Mouse (Mus musculus): ENCODE results near the gene Pom121.
"Not testable (repeated sequence)": the region's sequence is repeated elsewhere in the genome, so short reads cannot be mapped to it uniquely, and the experiment has no call there.

The Pom121 gene

DNA sequence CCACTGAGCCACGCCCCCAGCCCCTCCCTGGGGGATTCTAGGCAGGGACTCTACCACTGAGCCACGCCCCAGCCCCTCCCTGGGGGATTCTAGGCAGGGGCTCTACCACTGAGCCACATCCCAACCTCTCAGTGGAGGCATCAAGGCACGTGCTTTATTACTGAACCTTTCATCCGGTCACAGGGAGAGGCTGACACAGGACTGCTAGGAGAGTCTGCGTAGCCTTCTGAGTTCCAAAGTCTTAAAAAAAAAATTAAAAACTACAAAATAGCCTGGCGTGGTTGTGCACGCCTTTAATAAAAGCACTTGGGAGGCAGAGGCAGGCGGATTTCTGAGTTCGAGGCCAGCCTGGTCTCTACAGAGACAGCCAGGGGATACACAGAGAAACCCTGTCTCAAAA, 25.1 kb downstream of the Pom121 start:
- not testable (repeated sequence) for DNase-seq (ENCODE audit: low read depth, low spot score)

DNA sequence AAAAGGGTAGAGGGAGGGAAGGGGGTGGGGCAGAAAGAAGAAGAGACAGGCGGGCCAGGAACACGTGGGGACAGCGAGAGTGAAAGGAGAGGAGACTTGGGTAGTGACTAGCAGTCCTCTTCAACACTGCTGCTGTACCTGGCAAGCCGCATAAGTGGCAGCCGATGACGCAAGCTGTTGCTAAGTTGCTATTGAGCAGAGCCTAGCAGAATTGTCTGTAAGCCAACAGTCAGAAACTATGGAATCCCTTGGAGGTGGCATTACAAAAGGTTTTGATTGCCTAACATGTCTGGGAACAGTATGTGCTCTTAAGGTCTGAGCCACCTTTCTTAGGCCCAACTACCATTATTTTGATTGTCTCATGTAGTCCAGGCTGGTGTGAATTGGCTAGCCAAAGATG, 26.0 kb downstream of the Pom121 start:
- DNase-seq (ENCODE audit: low read depth, low spot score): no peak

DNA sequence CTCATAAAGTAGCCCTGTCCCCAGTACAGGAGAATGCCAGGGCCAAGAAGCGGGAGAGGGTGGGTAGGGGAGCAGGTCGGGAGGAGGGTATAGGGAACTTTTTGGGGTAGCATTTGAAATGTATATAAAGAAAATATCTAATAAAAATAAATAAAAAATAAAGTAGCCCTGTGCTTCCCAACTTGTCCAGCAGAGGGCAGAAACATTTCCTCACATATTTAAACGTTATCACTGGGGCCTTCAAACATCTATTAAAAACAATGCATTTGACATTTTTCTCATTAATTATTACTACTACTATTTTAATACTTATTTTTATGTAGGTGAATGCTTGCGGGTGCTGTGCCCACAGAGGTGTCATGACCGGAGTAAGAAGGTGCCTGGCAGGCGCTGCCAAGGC, 26.5 kb downstream of the Pom121 start:
- no peak for DNase-seq (ENCODE audit: low read depth, low spot score)

DNA sequence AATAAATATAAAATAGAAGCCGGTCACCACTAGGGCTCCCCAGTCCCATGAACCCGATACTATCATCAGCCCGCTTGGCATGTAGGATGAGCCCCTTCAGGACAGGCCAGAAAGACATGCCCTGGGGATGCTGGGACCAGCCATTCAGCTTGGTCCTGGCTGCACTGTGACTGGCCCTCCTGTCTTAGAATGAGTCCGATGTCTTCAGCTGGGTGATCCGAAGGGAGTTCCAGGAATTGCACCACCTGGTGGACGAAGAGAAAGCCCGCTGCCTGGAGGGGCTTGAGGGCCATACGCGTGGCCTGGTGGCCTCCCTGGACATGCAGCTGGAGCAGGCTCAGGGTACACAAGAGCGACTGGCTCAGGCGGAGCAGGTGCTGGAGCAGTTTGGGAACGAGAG, 30.8 kb downstream of the Pom121 start:
- peak; percentile 35 for DNase-seq (ENCODE audit: low read depth, low spot score)

DNA sequence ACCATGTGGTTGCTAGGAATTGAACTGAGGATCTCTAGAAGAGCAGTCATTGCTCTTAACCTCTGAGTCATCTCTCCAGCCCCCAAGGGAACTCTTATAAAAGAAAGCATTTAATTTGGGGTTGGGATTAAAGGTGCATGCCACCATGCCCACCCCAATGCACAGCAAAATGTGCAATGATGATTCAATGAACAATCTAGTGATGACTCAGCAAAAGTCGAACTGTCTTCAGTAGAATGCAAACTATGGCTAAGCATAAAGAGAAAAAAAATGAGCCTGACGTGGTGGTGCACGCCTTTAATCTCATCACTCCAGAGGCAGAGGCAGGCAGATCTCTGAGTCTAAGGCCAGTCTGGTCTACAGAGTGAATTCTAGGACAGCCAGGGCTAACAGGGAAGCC, 31.8 kb downstream of the Pom121 start:
- DNase-seq (ENCODE audit: low read depth, low spot score): no peak

DNA sequence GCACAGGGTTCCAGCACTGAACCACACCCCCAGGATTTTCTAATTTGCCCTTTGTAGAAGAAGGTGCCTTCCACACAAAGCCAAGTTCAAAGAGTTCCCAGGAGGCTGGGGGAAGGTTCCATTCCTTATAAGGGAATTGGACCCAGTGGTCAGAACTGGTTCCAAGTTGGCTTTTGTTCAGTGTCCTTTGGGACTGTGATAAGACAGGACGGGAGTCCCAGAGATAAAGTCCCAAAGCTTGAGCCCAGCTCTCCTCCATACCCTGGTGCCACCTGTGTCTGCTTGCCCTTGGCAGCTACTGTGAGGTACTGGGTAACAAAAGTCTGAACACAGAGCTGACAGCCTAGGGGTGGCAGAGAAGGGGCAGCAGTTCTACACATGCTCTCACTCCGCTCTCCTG, 34.6 kb downstream of the Pom121 start:
- no peak for DNase-seq (ENCODE audit: low read depth, low spot score)

DNA sequence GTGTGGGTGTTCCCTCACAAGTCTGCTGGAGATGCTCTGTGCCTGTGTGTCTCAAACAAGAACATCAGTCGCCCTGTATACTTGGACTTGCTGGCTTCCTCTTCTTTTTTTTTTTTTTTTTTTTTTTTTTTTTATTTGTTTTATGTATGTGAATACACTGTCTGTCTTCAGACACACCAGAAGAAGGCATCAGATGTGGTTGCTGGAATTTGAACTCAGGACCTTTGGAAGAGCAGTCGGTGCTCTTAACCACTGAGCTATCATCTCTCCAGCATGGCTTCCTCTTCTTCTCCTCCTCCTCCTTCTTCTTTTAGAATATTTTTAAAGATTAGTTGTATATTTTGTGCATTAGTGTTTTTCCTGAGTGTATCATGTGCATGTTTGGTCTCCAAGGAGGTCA, 36.8 kb downstream of the Pom121 start:
- no peak for DNase-seq (ENCODE audit: low read depth, low spot score)

DNA sequence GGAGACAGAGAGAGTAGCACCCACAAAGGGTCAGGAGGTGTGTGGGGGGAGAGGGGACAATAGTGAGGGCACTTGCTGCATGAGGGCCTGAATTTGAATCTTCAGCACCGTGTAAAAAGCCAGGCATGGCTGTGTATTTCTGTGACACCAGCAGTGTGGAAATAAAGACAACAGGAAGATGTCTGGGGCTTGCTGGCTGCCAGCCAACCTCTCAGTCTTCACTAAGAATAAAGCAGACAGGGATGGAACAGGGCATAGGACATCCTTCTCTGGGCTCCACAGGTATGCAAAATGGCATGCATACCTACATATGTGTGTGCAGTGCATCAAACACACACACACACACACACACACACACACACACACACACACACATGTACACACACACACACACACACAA, 38.3 kb downstream of the Pom121 start:
- no peak for DNase-seq (ENCODE audit: low read depth, low spot score)

DNA sequence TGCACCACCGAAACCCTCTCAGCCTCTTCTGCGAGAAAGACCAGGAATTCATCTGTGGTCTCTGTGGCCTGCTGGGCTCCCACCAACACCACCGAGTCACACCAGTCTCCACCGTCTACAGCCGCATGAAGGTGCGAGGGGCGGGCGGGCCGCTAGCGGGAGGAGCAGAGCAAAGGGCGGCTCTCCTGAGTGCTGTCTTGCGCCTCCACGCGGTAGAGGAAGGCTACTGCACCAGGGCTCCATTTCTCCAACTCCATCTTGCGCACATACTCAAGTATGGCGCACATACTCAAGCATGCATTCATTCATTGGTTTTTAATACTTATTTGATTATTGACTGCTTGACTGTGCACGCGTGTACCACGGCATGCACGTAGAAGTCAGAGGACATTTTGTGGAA, 40.8 kb downstream of the Pom121 start:
- DNase-seq (ENCODE audit: low read depth, low spot score): no peak

DNA sequence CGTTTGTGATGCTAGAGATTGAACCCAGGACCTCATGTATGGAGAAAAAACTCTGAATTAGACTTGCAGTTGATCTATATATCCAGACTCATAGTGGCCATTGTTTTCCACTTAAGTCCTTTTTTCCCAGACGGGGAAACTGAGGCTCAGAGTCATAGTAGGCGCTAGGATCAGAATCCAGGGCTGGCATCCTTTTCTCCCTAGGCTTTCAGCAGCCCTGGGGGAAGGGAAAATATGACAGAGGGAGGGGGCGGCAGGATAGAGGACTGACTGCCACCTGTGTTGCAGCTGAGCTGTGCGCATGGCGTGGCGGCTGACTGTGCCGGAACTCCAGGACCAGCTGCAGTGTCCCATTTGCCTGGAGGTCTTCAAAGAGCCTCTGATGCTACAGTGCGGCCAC, 41.4 kb downstream of the Pom121 start, which contains the start of gene Trim50:
Gene Trim50, plus strand, starts transcription at position 301 of the 400 bp plus-strand sequence.
- DNase-seq (ENCODE audit: low read depth, low spot score): no peak

DNA sequence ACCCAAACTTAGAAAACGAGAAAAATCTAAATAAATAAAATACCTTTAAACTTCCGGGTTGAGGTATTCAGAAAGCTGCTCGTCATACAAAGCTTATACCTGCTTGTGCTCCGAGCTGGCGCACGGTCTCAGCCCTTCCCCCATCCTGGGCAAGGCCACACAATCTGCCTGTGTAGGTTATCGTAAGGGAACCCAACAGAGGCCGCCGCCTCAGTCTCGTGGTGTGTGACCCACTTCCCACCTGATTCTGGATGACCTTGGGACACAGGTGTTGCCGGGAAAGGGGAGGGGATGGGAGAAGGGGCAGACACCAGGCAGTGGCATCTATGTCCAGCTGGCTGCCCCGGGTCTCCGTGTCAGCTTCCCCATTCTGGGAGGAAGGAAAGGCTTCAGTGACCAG, 42.7 kb downstream of the Pom121 start:
- DNase-seq (ENCODE audit: low read depth, low spot score): no peak

DNA sequence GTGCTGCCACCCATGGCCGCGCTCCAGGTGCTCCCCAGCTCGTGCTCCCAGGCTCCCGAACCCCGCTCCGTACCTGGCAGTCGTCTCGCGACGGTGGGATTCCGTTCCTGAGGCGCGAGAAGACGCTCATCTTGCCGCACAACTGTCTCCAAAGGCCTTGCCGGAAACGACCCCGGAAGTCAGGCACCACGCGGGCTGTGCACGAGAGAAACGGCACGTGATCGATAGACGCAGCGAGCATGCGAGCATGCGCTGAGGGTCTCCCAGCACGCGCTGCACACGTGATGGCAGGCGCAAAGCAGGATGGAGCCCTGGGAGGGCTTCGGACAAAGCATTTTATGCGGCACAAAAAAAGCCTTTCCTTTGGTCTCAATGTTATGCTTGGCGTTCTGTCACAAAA, 44.5 kb downstream of the Pom121 start, which contains the start of gene Fkbp6:
Gene Fkbp6, minus strand, starts transcription at position 183 of the 400 bp plus-strand sequence.
- no peak for DNase-seq (ENCODE audit: low read depth, low spot score)

DNA sequence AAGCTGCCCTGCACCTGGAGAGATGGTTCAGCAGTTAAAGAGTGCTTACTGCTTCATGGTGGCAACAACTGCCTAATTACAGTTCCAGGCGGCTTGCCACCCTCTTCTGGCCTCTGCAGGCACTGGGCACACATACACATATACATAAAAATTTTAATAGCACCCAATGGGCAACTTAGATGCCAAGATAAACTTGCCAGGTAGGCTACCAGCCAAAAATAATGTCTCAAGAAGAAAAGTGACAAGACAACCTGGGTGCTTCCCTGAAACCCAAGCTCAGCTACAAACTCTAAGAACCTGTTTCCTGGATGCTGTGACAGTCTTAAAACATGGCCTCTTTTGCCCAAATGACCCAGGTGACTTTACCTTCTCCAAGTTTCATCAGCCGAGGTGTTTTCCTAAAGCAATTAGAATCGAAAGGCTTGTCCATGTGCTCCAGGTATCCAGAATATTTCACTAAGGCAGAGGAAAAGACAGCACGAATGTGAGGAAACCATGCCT, 46.8 kb downstream of the Pom121 start:
- DNase-seq (ENCODE audit: low read depth, low spot score): no peak

DNA sequence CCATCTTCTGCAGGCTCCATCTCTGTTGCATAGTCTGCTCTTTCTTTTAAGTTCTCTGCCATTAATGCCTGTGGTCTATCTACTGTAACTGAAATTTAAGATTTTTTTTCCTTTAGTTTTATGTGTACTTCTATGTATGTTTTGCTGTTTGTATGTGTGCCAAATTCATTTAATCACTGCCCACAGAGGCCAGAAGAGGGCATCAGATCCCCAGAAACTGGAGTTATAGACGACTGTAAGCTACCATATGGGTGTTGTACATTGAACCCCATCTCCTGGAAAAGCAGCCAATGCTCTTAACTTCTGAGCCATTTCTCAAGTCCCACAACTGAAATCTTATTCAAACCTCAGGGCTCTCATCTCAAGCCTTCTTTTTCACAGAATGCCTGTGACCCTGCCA, 47.9 kb downstream of the Pom121 start:
- DNase-seq (ENCODE audit: low read depth, low spot score): no peak

DNA sequence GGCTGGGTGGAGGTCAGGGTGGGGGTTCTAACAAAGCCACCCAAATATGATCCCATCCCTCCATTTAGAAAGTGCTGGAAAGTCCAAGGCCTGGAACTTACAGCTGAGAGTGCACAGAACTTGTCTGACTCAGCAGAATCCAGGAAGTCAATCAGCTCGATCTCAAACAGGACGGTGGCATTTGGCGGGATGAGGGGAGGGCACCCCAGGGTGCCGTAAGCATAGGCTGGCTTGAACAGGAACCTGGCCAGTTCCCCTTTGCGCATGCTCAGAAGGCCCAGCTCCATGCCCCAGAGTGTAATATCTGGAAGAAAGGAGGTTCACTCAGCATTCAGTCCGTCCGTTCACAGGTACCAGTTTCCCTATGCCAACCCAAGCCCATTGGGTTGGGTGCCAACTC, 48.4 kb downstream of the Pom121 start:
- no peak for DNase-seq (ENCODE audit: low read depth, low spot score)

DNA sequence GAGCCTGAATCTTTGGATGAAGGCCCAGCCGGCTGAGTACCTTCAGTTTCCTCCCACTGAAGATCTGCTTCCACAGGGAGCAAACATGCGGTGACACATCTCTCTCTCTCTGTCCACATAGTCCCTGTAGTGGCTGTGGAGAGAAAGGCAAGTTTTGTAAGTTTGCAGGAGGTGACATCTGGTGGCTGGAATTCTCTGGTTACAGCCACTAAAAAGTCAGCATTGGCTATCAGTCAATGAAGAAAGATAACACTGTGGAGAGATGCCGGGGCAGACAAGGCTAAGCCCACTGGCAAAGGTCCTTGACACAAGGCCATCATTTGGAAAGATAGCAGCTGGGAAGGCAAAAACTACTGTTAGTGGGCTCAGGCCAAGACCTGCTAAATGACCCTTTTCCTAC, 56.8 kb downstream of the Pom121 start:
- DNase-seq (ENCODE audit: low read depth, low spot score): peak; percentile 24

DNA sequence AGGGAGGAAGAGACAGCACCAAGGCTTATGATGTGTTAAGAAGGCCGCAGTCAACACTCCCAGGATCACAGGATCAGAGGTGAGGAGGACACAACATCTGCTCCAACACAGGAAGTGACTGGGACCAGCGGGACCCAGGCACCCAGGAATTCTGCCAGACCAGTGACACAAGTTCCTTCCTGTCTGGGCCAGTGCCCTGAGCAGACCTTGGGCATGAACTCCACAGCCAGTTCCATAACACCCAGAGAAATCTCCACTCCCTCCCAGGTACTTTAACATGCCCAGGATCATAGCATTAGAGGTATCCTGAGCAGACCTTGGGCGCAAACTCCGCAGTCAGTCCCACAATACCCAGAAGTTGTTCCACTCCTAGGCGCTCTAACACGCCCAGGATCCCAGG, 63.2 kb downstream of the Pom121 start:
- DNase-seq (ENCODE audit: low read depth, low spot score): no peak

DNA sequence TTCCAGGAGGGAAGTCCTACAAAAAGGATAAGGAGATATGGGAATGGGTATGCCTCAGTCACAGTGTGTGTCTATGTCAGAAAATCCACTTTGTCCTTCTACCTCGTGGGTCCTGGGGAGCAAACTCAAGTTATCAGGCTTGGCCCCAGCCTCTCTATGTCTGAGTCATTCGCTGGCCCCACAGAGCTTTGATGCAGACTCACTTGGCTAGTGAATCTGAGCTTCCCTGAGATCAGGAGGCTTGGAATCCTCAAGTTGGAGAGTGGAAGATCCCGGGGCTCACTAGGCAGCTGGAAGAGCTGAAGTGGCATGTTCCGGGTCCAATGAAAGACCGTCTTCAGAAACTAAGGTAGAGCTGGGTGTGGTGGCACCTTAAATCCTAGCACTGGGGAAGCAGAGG, 64.1 kb downstream of the Pom121 start:
- no peak for DNase-seq (ENCODE audit: low read depth, low spot score)

DNA sequence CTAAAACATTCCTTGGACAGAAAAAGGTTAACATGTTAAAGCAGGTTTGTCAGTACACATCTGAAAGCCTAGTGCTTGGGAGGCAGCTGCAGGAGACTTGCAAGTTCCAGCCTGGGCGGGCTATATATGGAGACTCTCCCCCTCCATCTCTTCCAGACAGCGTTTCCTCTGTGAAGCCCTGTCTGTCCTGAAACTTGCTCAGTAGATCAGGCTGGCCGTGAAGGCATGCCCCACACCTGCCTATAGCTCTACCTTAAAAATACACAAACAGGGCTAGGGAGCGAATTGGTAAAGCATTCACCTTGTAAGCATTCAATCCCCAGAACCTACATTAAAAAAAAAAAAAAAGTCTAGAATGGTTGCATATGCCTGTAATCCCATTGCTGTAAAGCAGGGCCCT, 64.9 kb downstream of the Pom121 start:
- DNase-seq (ENCODE audit: low read depth, low spot score): no peak
